Mouse (Mus musculus): ENCODE data around the gene Olfr981. TPM values are rescaled to one million over a fixed set of nuclear protein-coding genes. Genes with fewer than 3 reads are reported as not detected.

Gene Olfr981
- total RNA-seq (2023) = not detected

DNA sequence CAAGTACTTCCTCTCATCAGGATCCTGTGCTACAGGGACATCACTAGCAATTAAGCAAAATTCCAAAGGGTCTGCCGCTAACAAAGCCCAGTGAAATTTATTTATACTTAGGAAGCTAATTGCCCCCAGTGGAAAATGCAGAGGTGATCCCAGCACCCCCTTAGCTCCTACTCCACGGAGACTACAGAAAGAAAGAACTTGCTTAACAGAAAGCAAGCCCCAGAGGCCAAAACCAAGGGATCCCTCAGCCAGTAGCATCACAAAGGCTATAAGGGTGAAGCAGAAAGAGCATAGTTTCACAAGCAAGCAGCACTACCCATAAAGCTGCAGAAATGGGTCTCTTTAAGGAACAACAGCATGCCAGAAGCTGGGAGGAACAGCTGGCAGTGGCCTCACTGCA lies at the start of gene Olfr981:
Gene Olfr981, plus strand, starts transcription at position 301 of the 400 bp plus-strand sequence.

DNA sequence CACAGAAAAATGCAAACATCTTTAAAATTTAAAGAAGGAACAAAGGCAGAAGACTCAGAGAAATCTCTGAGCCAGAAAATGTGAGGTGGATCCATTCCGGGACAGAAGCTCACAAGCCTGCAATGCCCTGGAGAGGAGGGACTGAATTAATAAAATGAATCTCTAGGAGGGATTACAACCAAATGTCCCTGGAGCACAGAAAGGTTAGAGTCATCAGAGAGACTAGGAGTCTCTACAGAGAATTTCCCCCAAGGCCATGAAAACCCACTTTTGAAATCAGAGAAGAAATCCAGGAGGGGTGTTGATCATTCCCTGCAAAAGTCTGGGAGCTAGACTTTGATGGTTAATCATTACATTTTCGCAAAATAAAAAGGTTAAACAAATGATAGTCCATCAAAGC lies 29.5 kb upstream of the Olfr981 start, which contains the start of gene Olfr978:
Gene Olfr978, plus strand, starts transcription at position 301 of the 400 bp plus-strand sequence.

GRCm38 (mm10) chr9:40003365-40003764 lies 17.9 kb upstream of the Olfr981 start, which contains the start of gene Olfr979:
Gene Olfr979 (minus strand): TSS chr9:40003465.

DNA sequence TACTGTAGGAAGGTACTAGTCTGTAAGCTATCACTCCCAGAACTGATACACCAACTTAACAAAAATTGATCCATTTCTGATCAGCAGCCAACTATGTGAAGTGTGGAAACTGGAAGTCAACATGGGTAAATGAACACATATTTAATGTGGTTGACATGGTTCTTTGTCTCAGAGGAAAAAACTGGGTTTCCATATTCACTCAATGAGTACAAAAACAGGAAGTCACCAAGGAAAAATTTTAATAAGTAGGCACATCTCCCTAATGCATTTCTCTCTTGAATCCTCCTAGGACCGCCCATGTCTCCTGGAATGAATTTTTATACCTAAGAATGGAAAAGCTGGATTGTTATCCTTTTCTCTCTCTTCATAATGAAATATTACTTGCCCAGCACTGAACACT lies 11.8 kb upstream of the Olfr981 start, which contains the start of gene Olfr980:
Gene Olfr980, minus strand, starts transcription at position 101 of the 400 bp plus-strand sequence.

DNA sequence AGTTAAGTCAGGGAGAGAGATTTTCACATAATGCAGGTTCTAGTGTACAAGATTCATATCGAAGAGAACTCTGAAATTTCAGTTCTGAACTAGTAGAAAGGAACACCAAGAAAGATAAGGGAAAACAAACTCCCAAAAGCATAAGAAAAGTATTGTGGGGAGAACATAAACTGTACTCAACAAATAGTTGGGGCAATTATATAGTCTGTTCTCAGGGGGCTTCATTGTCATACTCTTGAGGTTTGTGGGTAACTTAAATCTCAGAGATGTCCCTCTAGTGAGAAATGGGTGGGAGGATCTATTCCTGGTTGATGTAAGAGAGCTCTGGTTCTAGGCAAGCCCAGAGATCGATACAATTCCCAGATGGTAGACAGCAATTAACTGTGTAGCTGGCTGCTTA lies 52.3 kb downstream of the Olfr981 start, which contains the start of gene Olfr982:
Gene Olfr982, plus strand, starts transcription at position 301 of the 400 bp plus-strand sequence.

Other genes with a start within 250 kb of the Olfr981 start
- gene Olfr968, start 238.2 kb upstream of the Olfr981 start, total RNA-seq (2023) = not detected
- not detected for gene Olfr969, start 230.5 kb upstream of the Olfr981 start, total RNA-seq (2023)
- not detected for gene Olfr970, start 212.6 kb upstream of the Olfr981 start, total RNA-seq (2023)
- gene Olfr971, start 184.6 kb upstream of the Olfr981 start, total RNA-seq (2023) = not detected
- not detected for gene Olfr972, start 155.0 kb upstream of the Olfr981 start, total RNA-seq (2023)
- not detected for gene Olfr229, start 114.1 kb upstream of the Olfr981 start, total RNA-seq (2023)
- not detected for gene Olfr974, start 84.0 kb upstream of the Olfr981 start, total RNA-seq (2023)
- gene Olfr975, start 69.4 kb upstream of the Olfr981 start, total RNA-seq (2023) = not detected
- gene Olfr976, start 60.3 kb upstream of the Olfr981 start, total RNA-seq (2023) = not detected
- gene Olfr978, start 29.4 kb upstream of the Olfr981 start, total RNA-seq (2023) = not detected
- not detected for gene Olfr979, start 18.0 kb upstream of the Olfr981 start, total RNA-seq (2023)
- gene Olfr980, start 11.9 kb upstream of the Olfr981 start, total RNA-seq (2023) = not detected
- gene Olfr982, start 52.4 kb downstream of the Olfr981 start, total RNA-seq (2023) = not detected
- gene Olfr983, start 72.1 kb downstream of the Olfr981 start, total RNA-seq (2023) = not detected
- under 1 TPM in 1 of 2 experiments, not detected in 1; 0.13 TPM for gene Olfr984, start 92.7 kb downstream of the Olfr981 start, total RNA-seq (2023)
- not detected for gene Olfr985, start 108.7 kb downstream of the Olfr981 start, total RNA-seq (2023)
- not detected for gene Tmem225, start 126.7 kb downstream of the Olfr981 start, total RNA-seq (2023)
- gene Olfr986, start 159.5 kb downstream of the Olfr981 start, total RNA-seq (2023) = not detected
- under 1 TPM; 0.68 to 0.71 TPM for gene Zfp202, start 170.9 kb downstream of the Olfr981 start, total RNA-seq (2023)
- not detected for gene Scn3b, start 247.8 kb downstream of the Olfr981 start, total RNA-seq (2023)

Measured in neutrophil, adult 83 days (primary cell).